Mouse (Mus musculus) CD4-positive, CD25-positive, alpha-beta regulatory T cell, adult 9 weeks (primary cell): ENCODE results near the gene Lefty1. TPM values are rescaled to one million over a fixed set of nuclear protein-coding genes. Genes with fewer than 3 reads are reported as not detected.

ENCODE experiments used
- polyA plus RNA-seq: library from polyadenylated mRNA; unstranded; fragments of 100-300 nt; shearing (Covaris generic); gene quantifications from one replicate; pipeline ENCODE4 v1.2.1, GENCODE M21; 2017

Gene Lefty1
- 0.51 TPM for polyA plus RNA-seq

DNA sequence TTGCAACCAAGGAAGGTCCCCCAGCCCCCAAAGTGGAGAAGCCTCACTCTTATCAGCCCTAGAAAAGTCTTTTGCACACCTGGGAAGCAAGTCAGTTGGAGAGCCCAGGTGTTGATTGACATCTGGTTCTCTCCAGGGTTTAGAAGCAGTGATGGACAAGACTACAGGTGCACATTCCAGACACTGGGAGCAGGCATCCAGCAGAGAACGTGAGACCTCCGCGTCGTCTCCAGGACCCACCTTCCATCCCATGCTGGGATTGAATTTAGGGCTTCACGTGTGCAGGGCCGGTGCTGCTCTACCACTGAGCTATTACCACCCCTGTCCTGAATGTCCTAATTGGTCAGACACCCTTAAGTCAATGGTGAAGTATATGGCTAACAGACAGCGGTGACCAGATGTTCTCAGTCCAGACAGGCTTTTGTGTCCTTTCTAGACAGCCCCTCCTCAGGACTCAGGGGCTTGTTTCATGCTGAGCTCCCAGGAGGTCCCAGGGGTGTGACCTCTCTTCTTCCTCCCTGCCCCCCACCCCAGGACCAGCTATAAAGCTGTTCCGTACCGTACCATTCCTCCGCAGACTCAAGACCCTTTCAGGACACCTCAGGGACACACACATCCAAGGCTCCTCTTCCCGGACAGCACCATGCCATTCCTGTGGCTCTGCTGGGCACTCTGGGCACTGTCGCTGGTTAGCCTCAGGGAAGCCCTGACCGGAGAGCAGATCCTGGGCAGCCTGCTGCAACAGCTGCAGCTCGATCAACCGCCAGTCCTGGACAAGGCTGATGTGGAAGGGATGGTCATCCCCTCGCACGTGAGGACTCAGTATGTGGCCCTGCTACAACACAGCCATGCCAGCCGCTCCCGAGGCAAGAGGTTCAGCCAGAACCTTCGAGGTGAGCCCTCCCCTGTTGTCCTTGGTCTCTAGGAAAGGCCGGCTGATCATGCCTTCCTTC is at the start of gene Lefty1:
Gene Lefty1 (plus strand): TSS at position 556 of the 953 bp plus-strand sequence.

DNA sequence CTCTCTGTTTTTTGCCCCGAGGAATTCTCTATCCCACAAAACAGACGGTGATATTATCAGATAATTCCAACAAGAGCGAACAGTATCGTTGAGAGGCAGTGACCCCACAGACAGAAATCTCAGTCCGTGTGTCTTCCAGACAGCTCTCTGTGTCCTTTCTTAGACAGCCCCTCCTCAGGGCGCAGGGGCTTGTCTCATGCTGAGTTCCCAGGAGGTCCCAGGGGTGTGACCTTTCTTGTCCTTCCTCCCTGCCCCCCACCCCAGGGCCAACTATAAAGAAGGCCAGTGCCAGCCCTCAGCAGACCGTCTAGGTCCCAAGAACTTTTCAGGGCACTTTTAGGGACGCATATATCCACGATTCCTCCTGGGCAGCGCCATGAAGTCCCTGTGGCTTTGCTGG is 42.0 kb upstream of the Lefty1 start, which contains the start of gene Lefty2:
Gene Lefty2 (plus strand): TSS at position 301 of the 400 bp plus-strand sequence.

DNA sequence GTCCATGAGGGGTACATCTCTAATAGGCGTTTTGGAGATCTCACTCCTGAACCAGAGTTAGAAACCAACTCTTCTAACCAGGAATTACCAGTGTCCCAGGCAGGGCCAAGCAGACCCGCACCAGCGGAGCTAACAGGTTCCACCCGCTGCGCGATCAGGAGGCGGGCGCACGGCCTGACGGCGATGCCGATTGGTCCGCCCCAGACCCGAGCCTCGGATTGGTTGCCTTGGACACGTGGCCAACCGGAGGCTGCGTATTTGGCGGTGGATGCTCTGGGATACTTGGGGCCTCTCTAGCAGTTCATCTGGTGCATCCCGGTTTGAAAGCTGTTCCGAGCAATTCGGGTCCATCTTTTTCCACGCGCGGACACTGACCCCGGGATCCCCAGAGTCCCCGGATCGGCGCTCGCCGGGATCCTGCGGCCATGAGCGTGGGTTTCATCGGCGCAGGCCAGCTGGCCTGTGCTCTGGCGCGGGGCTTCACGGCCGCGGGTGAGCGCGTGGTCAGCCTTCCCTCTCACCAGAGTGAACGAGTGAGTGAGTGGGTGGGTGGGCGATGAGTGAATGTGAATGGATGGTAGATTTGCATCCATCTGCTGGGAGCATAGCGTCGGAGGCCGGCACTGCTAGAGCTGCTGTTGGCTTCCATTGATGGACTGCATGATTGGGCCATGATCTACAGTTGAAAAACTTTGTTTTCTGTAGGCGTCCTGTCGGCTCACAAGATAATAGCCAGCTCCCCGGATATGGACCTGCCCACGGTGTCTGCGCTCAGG is 30.6 kb upstream of the Lefty1 start, which contains the start of gene Pycr2:
Gene Pycr2 (plus strand): TSS at position 255 of the 776 bp plus-strand sequence.

DNA sequence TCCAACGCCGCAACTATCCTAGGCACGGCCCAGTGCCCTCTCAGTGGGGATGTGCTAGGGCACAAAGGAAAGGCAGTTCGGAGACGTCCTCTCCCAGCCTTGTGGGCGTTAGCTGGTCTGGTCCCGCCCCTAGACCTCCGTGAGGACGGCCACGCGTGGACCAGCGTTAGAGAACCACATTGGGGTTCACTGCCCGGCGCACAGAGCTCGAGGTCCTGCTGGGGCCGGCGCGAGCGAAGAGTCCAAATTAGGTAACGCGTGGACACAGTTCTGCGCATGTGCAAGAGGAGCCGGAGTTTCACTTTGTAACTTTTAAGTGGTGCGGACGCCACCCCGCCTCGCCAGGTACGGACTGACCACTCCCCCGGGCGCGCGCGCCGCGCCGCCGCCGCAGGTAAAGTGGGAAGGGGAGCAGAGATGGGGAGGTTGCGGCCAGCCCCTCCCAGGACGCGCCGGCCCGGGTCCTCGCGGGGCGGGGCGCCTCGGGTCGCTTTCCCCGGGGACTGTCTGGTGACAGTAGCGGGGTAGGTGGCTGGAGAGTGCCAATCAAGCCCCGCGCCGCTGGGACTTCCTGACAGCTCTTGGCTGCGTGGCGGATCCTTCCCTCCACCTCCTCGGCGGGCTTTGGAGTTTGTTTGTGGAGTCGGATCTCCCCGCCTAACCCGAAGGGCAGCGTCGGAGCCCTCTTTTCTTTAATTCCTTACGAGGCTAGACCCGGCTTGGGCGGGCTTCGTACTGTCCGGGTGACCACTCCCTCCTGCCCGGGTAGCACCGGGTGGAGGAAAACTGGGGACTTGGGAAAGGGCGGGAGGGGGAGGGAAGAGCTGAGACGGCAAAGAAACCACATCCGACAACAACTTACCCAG is 7.6 kb downstream of the Lefty1 start, which contains the start of gene Tmem63a:
Gene Tmem63a (plus strand): TSS at position 179 of the 866 bp plus-strand sequence.

Other genes with a start within 250 kb of the Lefty1 start
- 0.20 TPM for gene Mixl1, start 238.0 kb upstream of the Lefty1 start, polyA plus RNA-seq
- 7.2 TPM for gene Acbd3, start 209.0 kb upstream of the Lefty1 start, polyA plus RNA-seq
- 1,375 TPM for gene H3f3a, start 121.1 kb upstream of the Lefty1 start, polyA plus RNA-seq
- gene Sde2, start 83.9 kb upstream of the Lefty1 start, polyA plus RNA-seq: 57.5 TPM
- not detected for gene Lefty2, start 41.9 kb upstream of the Lefty1 start, polyA plus RNA-seq
- gene Pycr2, start 30.7 kb upstream of the Lefty1 start, polyA plus RNA-seq: 85.4 TPM
- 48.4 TPM for gene Tmem63a, start 7.3 kb downstream of the Lefty1 start, polyA plus RNA-seq
- gene Ephx1, start 85.9 kb downstream of the Lefty1 start, polyA plus RNA-seq: 358 TPM
- gene 9130409I23Rik, start 116.2 kb downstream of the Lefty1 start, polyA plus RNA-seq: not detected
- 27.6 TPM for gene Nvl, start 209.2 kb downstream of the Lefty1 start, polyA plus RNA-seq
- gene Cnih4, start 209.7 kb downstream of the Lefty1 start, polyA plus RNA-seq: 76.1 TPM